Mouse (Mus musculus): ENCODE data around the gene Lmx1b. TPM values are rescaled to one million over a fixed set of nuclear protein-coding genes. Genes with fewer than 3 reads are reported as not detected.

Lmx1b gene
- total and polyA plus RNA-seq, 3 experiments = not detected

DNA sequence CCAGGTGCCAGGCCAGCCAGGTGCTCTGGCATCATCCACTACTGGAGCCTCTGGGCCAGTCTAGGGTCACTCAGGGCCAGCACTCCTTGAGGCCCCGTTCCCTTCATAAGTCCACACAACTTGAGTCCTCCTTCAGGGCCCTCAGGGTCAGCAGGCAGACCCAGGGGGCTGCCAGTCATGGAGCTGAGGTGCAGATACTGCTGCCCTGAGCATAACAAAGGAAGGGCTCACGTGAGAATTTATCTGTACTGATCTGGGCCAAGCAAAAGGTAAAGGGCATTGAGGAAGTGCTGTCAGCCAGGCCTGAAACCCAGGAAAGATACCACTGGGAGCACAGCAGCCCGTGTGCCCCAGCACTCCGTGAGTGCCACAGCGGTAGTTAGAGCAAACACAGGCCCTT, 7.1 kb downstream of the Lmx1b start:
- no peaks in the 10 kb centered on the region for H3K9me3 ChIP-seq (replicated peaks; ENCODE audit: low read length)
- H3K27ac ChIP-seq (ENCODE audit: insufficient read depth, low read depth) = no peak overlapping the region
- in situ Hi-C loops (cut with MboI; ENCODE audit: low pct_ligation_motif_present, low pct_unique_long_range_greater_than_20kb, low sequenced_read_pairs) = no loop called here
- H3K9ac ChIP-seq (ENCODE audit: insufficient read depth, low read depth) = no peak overlapping the region
- no peak for DNase-seq (ENCODE audit: extremely low read depth)
- TF ChIP-seq ZC3H11A (IDR thresholded peaks at IDR 0.05; ENCODE audit: low read depth, low read length) (no peak), GABPA (IDR thresholded peaks at IDR 0.05; ENCODE audit: insufficient replicate concordance, low read depth, low read length) (no peak), UBTF (IDR thresholded peaks at IDR 0.05; ENCODE audit: low read depth, low read length) (no peak), EP300 (IDR thresholded peaks at IDR 0.05; ENCODE audit: low read length) (no peak), KAT2A (IDR thresholded peaks at IDR 0.05; ENCODE audit: insufficient replicate concordance, low read length) (no peak), USF2 (conservative IDR thresholded peaks at IDR 0.05; ENCODE audit: low read depth, low read length) (no peak), MXI1 (IDR thresholded peaks at IDR 0.05; ENCODE audit: low read depth, low read length) (no peak), HCFC1 (IDR thresholded peaks at IDR 0.05; ENCODE audit: low read depth, low read length) (no peak), BHLHE40 (IDR thresholded peaks at IDR 0.05; ENCODE audit: low read depth, low read length) (no peak)
- no peaks in the 10 kb centered on the region for H3K36me3 ChIP-seq (replicated peaks in 1 of 2; ENCODE audit: control insufficient read depth in 1 of 2, insufficient read depth in 1 of 2, low read length in 1 of 2)
- H3K79me2 ChIP-seq (replicated peaks; ENCODE audit: control insufficient read depth, extremely low read depth, insufficient read depth, poor library complexity, severe bottlenecking) = no peaks in the 10 kb centered on the region
- no peaks in the 10 kb centered on the region for H3K4me1 ChIP-seq (ENCODE audit: control insufficient read depth in 1 of 2, insufficient read depth in 2 of 2)
- peaks cover 97% of the 10 kb centered on the region for H3K27me3 ChIP-seq (replicated peaks)
- H3K4me2 ChIP-seq (ENCODE audit: insufficient read depth, low read depth, poor library complexity, severe bottlenecking) = no peak overlapping the region
- dilution Hi-C loops (cut with MboI; ENCODE audit: extremely low pct_ligation_motif_present, extremely low pct_unique_long_range_greater_than_20kb, low sequenced_read_pairs) = no loop called here
- H3K4me3 ChIP-seq (replicated peaks in 1 of 3; ENCODE audit: low read depth in 2 of 3, low read length in 2 of 3, poor library complexity in 1 of 3) = no peak overlapping the region

DNA sequence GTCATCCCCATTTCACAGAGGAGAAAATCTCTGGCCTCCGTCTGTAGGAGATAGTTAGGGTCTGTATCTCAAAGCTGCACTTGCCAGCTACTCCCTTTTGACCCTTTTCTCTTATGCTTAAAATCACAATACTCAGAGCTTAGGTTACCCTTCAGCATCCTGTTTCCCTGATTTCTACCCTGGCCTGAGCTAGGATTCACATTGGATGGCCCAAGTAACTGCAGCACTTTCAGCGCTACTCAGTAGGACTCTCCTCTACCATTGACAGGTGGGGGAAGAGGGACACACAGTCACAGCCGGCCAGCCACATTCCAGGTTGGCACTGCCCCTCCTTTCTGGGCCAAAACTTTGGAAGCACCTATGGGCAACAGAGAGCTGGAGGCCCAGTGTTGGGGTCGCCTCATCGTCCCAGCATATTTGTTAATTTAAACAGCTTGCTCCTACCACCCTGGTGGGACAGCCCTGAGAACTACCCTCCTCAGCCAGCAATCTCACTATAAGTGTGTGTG, 7.7 kb downstream of the Lmx1b start:
- peaks cover 97% of the 10 kb centered on the region for H3K27me3 ChIP-seq (replicated peaks)
- in situ Hi-C loops (cut with MboI; ENCODE audit: low pct_ligation_motif_present, low pct_unique_long_range_greater_than_20kb, low sequenced_read_pairs) (no loop called here), dilution Hi-C loops (cut with MboI; ENCODE audit: extremely low pct_ligation_motif_present, extremely low pct_unique_long_range_greater_than_20kb, low sequenced_read_pairs) (no loop called here)

More for the DNA sequence above, 7.7 kb downstream of the Lmx1b start:
- H3K9me3 ChIP-seq (replicated peaks; ENCODE audit: low read length) = no peaks in the 10 kb centered on the region
- H3K27ac ChIP-seq (ENCODE audit: insufficient read depth, low read depth) = no peak overlapping the region
- H3K4me1 ChIP-seq (ENCODE audit: control insufficient read depth in 1 of 2, insufficient read depth in 2 of 2) = no peaks in the 10 kb centered on the region
- no peak for DNase-seq (ENCODE audit: extremely low read depth)
- H3K9ac ChIP-seq (ENCODE audit: insufficient read depth, low read depth) = no peak overlapping the region
- H3K4me3 ChIP-seq (replicated peaks in 1 of 3; ENCODE audit: low read depth in 2 of 3, low read length in 2 of 3, poor library complexity in 1 of 3) = no peak overlapping the region
- H3K79me2 ChIP-seq (replicated peaks; ENCODE audit: control insufficient read depth, extremely low read depth, insufficient read depth, poor library complexity, severe bottlenecking) = no peaks in the 10 kb centered on the region
- no peaks in the 10 kb centered on the region for H3K36me3 ChIP-seq (replicated peaks in 1 of 2; ENCODE audit: control insufficient read depth in 1 of 2, insufficient read depth in 1 of 2, low read length in 1 of 2)
- H3K4me2 ChIP-seq (ENCODE audit: insufficient read depth, low read depth, poor library complexity, severe bottlenecking) = no peak overlapping the region
- TF ChIP-seq KAT2A (IDR thresholded peaks at IDR 0.05; ENCODE audit: insufficient replicate concordance, low read length) = no peak
- TF ChIP-seq SIN3A (IDR thresholded peaks at IDR 0.05; ENCODE audit: low read length) = no peak
- TF ChIP-seq MYC (IDR thresholded peaks at IDR 0.05; ENCODE audit: low read depth, low read length) = no peak
- no peak for TF ChIP-seq RAD21 (IDR thresholded peaks at IDR 0.05; ENCODE audit: low read depth, low read length)
- TF ChIP-seq CHD2 (IDR thresholded peaks at IDR 0.05; ENCODE audit: low read length) = no peak
- TF ChIP-seq CTCF (conservative IDR thresholded peaks at IDR 0.05 in 1 of 2, IDR thresholded peaks at IDR 0.05 in 1 of 2; ENCODE audit: low read depth in 2 of 2, low read length in 2 of 2) = no peak
- TF ChIP-seq ZNF384 (IDR thresholded peaks at IDR 0.05; ENCODE audit: low read depth, low read length) = no peak
- TF ChIP-seq JUND (conservative IDR thresholded peaks at IDR 0.05; ENCODE audit: low read depth, low read length) = no peak
- no peak for TF ChIP-seq SMC3 (IDR thresholded peaks at IDR 0.05; ENCODE audit: low read depth, low read length)
- TF ChIP-seq POLR2A (IDR thresholded peaks at IDR 0.05; ENCODE audit: low read depth, low read length) = no peak
- TF ChIP-seq UBTF (IDR thresholded peaks at IDR 0.05; ENCODE audit: low read depth, low read length) = no peak
- no peak for TF ChIP-seq PAX5 (IDR thresholded peaks at IDR 0.05; ENCODE audit: low read length)
- no peak for TF ChIP-seq IRF4 (IDR thresholded peaks at IDR 0.05; ENCODE audit: low read depth, low read length)
- no peak for TF ChIP-seq NRF1 (IDR thresholded peaks at IDR 0.05; ENCODE audit: low read depth, low read length)
- TF ChIP-seq E2F4 (IDR thresholded peaks at IDR 0.05; ENCODE audit: insufficient replicate concordance, low read depth, low read length) = no peak
- no peak for TF ChIP-seq ZC3H11A (IDR thresholded peaks at IDR 0.05; ENCODE audit: low read depth, low read length)
- TF ChIP-seq USF1 (IDR thresholded peaks at IDR 0.05; ENCODE audit: low read depth, low read length) = no peak
- no peak for TF ChIP-seq USF2 (conservative IDR thresholded peaks at IDR 0.05; ENCODE audit: low read depth, low read length)
